Mouse (Mus musculus) lung, postnatal 0 days (tissue): ENCODE measurements around the gene Gm37240.

Source experiments
- CTCF ChIP-seq: IDR thresholded peaks from 2 replicates; pipeline ENCODE4 v1.5.1; 2016; ENCODE audit warnings: antibody characterized with exemption, mild to moderate bottlenecking
- EP300 ChIP-seq: IDR thresholded peaks from 2 replicates; pipeline ENCODE4 v1.6.1; 2016; ENCODE audit warnings: antibody characterized with exemption, mild to moderate bottlenecking, control low read depth

DNA sequence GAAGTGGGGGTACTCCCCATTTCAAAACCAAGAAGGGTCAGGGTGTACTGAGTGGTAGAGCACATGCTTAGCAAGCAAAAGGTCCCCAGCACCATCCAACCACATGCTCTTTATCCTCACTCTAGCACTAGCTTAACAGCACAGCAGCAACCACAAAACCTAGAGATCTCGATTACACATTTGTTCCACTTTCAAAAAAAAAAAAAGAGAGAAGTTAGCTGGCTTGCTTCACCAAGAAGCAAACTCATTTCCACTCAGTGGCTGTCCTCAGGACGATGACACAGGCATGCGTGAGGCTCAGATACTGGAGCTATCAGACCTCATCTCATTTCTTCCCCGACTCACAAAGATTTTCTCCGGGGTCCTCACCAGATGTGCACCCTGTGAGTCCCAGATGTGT lies 1208.4 kb downstream of the Gm37240 start:
- no peak for TF ChIP-seq CTCF
- TF ChIP-seq EP300 = no peak
